In genomic region chr6:111371581-111372349, GRCm38 (mm10) we compare ENCODE assay signal across 9 mouse cellular contexts.
DNase-seq lines count a peak whose midpoint lies in the region; ATAC-seq lines count a peak whose summit lies in the region.
"Had no signal": no experiment of that assay in that cellular context is flagged by ENCODE, and none has a peak within 500 bp of the region (broad histone marks: within the 10 kb centered on the region; RNA-seq: fewer than 3 reads in every experiment).

No protein-coding gene starts in this region.

- no peak overlapping the region for H3K4me2 ChIP-seq in hindbrain, embryonic 14.5 days (replicated peaks)
- H3K4me2 ChIP-seq in midbrain, embryonic 11.5 days = no peak overlapping the region

- H3K4me3 ChIP-seq in hindbrain, embryonic 10.5 days = no peak overlapping the region
- no peak overlapping the region for H3K4me3 ChIP-seq in hindbrain, embryonic 14.5 days (replicated peaks; ENCODE audit: low read length)
- no peak overlapping the region for H3K4me3 ChIP-seq in midbrain, embryonic 11.5 days (ENCODE audit: low read depth, low read length)

- DNase-seq in hindbrain, embryonic 10.5 days (ENCODE audit: low spot score) = peak; percentile 36
- DNase-seq in hindbrain, embryonic 14.5 days (ENCODE audit: low spot score) = no peak
- DNase-seq in R1 (ENCODE audit: low read depth, low spot score) = peak; percentile 93
- peak; percentile 39 for DNase-seq in embryo, embryonic 9.5 days (ENCODE audit: extremely low spot score)
- peak; percentile 84 for DNase-seq in midbrain, embryonic 11.5 days (ENCODE audit: low spot score, missing footprints)
- no peak for DNase-seq in MN1 (ENCODE audit: low spot score)
- DNase-seq in lung, postnatal 36 days = no peak
- DNase-seq in thymus, postnatal 0 days (ENCODE audit: low spot score) = no peak
- DNase-seq: kidney, adult 2 months had no signal

- no peak overlapping the region for H3K9ac ChIP-seq in hindbrain, embryonic 14.5 days
- H3K9ac ChIP-seq in midbrain, embryonic 11.5 days (ENCODE audit: low read length) = no peak overlapping the region

- H3K27me3 ChIP-seq in hindbrain, embryonic 10.5 days (ENCODE audit: insufficient read depth, poor library complexity, severe bottlenecking) = no peaks in the 10 kb centered on the region
- H3K27me3 ChIP-seq in hindbrain, embryonic 14.5 days (ENCODE audit: control insufficient read depth, insufficient read depth, low read length) = no peaks in the 10 kb centered on the region
- no peaks in the 10 kb centered on the region for H3K27me3 ChIP-seq in midbrain, embryonic 11.5 days (ENCODE audit: control insufficient read depth, insufficient read depth, low read length)

- peak overlapping the region; percentile 67; the same call in 1 of the 2 replicates for H3K27ac ChIP-seq in hindbrain, embryonic 10.5 days
- H3K27ac ChIP-seq in hindbrain, embryonic 14.5 days = no peak overlapping the region
- no peak overlapping the region for H3K27ac ChIP-seq in midbrain, embryonic 11.5 days (ENCODE audit: low read depth, low read length)

- ATAC-seq in hindbrain, embryonic 14.5 days (ENCODE audit: low FRiP score) = no peak
- peak; percentile 72 for ATAC-seq in midbrain, embryonic 11.5 days (ENCODE audit: low FRiP score)

- no peaks in the 10 kb centered on the region for H3K36me3 ChIP-seq in hindbrain, embryonic 10.5 days
- H3K36me3 ChIP-seq in hindbrain, embryonic 14.5 days (replicated peaks; ENCODE audit: control insufficient read depth, insufficient read depth) = no peaks in the 10 kb centered on the region
- no peaks in the 10 kb centered on the region for H3K36me3 ChIP-seq in midbrain, embryonic 11.5 days (ENCODE audit: control insufficient read depth, insufficient read depth, low read length)

- 8% methylated on average over 4 of the region's 4 CpGs for WGBS in hindbrain, embryonic 10.5 days
- WGBS in hindbrain, embryonic 14.5 days = 12% methylated on average over 4 of the region's 4 CpGs
- WGBS in midbrain, embryonic 11.5 days = 13% methylated on average over 4 of the region's 4 CpGs

- peaks cover 28% of the 10 kb centered on the region for H3K4me1 ChIP-seq in hindbrain, embryonic 10.5 days (replicated peaks)
- H3K4me1 ChIP-seq in hindbrain, embryonic 14.5 days (replicated peaks; ENCODE audit: control insufficient read depth, insufficient read depth, low read length) = peaks cover 20% of the 10 kb centered on the region
- peaks cover 6% of the 10 kb centered on the region; the same call in 1 of the 2 replicates for H3K4me1 ChIP-seq in midbrain, embryonic 11.5 days (ENCODE audit: control insufficient read depth, insufficient read depth, low read length)

- no peaks in the 10 kb centered on the region for H3K9me3 ChIP-seq in hindbrain, embryonic 10.5 days
- no peaks in the 10 kb centered on the region for H3K9me3 ChIP-seq in hindbrain, embryonic 14.5 days (ENCODE audit: control insufficient read depth, low read length)
- H3K9me3 ChIP-seq in midbrain, embryonic 11.5 days (ENCODE audit: control insufficient read depth, low read length) = no peaks in the 10 kb centered on the region

Comparison
In these comparisons a context has a peak if more than half of its experiments do, and no peak if none do; other contexts are left out.
1. DNase-seq: peak in hindbrain, embryonic 10.5 days (single experiment), R1 (single experiment), embryo, embryonic 9.5 days (single experiment) and midbrain, embryonic 11.5 days (single experiment); none in hindbrain, embryonic 14.5 days (single experiment), MN1 (single experiment), lung, postnatal 36 days (single experiment) and thymus, postnatal 0 days (single experiment).